Mouse (Mus musculus) heart, postnatal 36 days (tissue): ENCODE results near the gene Ncoa3. TPM values are rescaled to one million over a fixed set of nuclear protein-coding genes. Genes with fewer than 3 reads are reported as not detected.

ENCODE experiments used
- DNase-seq, 2 experiments: peaks; one replicate each; pipeline ENCODE4 v3.0.0; 2021 to 2022
- intact Hi-C: fragments of 180-260 bp; cut with DNase I; formaldehyde crosslinking; loops from one replicate; pipeline ENCODE4 v1.15.1; 2025
- total RNA-seq, 2 experiments: library from RNA; stranded (reverse); gene quantifications; 2 replicates each; pipeline ENCODE4 v1.2.3; 2021

Gene Ncoa3
- total RNA-seq, 2 experiments from 2014 or later = 23.0 to 27.1 TPM

- no peak for DNase-seq
- intact Hi-C loops = no loop called here
Measured at GRCm38 (mm10) chr2:166029232-166029631, 36.8 kb downstream of the Ncoa3 start.

DNA sequence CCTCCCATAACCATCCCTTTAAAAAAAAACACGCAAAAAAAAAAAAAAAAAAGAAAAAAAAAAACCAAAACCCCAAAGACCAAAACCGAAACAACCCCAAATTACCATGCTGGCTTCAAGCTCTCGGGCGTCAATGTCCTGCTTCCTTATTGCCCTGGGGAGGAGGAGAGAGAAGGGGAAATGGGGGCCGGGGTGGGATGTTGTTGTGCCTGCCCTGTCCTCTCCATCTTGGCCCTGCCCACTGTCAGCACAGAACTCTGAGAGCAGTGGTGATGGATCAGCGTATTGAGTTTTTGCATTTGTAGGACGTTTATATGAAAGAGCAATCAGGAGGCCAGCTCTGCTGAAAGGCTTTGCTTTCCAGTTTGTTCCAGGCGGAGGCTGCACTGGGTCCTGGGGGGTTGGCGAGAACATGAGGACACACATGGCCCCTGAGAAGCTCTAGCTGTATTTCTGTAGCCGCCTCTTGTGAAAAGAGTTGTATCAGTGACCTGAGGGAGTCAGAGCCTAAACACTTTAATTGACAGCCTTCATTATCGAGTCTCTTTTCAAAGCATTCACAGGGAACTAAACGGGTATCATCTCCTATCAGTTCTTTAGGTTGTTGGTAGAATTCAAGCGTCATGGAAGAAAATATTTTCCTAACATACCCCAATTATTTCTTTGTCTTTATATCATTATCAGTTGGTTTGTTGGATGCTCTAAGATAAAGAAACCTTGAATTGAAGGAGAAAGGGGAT, 38.0 kb downstream of the Ncoa3 start:
- intact Hi-C loops = loop anchor here (2.0 to 5.0 kb wide), 3 partner anchors 20 to 93 kb away; partner anchors contain the start of gene Ncoa3
- DNase-seq = peak in 1 of 2 experiments; percentile 47

DNA sequence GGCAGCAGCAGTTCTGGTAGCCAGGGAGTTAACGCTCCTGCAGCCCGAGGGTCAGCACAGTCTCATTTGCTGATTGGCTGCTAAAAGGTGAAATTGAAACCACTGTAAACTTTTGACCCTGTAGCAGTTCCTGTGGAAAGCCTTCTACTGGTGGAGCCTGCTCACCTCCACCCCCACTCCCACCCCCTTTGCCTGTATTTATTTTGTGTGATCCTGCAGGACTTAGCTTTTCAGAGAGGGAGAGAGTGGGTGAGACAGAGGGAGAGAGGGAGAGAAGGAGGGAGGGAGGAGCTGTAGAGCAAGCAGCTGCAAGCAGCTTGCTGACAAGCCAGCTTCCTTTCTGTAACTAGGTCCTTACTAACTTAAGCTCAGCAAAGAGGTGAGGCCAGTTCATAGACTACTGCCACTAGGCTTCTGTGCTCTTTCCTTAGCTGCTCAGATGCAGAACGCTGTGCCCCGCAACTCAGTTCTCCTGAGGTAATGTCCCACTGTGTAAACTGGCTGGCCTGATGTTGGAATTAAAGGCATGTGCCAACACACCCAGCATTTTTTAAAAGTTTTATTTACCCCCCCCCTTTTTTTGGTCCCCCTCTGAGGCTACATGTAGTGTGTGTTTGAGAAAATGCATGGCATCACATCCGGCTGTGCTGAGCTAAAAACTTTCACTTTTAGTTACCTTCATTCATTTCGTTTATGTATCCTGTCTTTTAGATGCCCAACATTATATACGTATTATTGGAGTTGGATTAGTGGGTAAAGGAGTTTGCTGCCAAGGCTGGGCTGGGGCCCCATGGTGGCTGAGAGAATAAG, 38.9 kb downstream of the Ncoa3 start:
- peak in 1 of 2 experiments; percentile 65 for DNase-seq
- intact Hi-C loops = loop anchor here (2.0 to 5.0 kb wide), 3 partner anchors 21 to 94 kb away; partner anchors contain the start of gene Ncoa3

DNA sequence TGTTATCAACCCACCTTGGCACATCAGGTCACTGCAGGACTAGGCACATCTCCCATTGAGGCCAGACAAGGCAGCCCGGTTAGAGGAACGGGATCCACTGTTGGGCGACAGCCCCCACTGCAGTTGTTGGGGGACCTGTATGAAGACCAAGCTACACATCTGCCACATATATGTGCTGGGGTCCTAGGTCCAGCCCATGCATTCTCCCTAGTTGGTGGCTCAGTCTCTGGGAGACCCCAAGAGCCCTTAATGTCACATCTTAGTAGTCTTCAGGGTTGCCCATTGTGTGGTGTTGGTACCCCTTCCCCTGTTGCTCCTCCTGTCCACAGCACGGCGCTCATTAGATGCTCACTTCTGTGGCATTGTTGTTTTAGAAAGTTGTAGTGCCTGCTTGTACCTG, 40.2 kb downstream of the Ncoa3 start:
- no peak for DNase-seq
- intact Hi-C loops = loop anchor here (5.0 kb wide), 1 partner anchor 95 kb away; no protein-coding TSS in a partner anchor

GRCm38 (mm10) chr2:166034967-166035490, 42.6 kb downstream of the Ncoa3 start:
- intact Hi-C loops = loop anchor here (5.0 kb wide), 1 partner anchor 98 kb away; no protein-coding TSS in a partner anchor
- DNase-seq = no peak

DNA sequence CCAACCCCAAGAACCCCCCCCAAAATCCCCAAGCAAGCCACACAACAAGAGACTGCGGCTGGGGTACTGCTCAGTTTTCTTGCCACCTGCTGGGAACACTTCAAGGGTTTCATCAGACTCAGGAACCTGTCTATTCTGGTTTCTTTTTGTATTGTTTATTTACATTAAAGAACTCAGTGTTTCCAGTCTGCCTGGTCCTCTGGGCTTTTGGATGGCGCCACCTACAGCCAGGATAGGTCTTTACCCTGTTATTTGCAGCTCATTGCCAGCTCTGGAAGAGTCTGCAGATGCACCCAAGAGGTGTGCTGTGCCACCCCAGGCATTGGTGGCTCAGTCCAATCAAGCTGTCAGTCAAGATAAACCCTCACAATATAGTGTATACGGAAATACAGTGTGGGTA, 43.3 kb downstream of the Ncoa3 start:
- intact Hi-C loops = no loop called here
- peak; percentile 70 for DNase-seq

- intact Hi-C loops = loop anchor here (10.0 kb wide), 1 partner anchor 515 kb away; no protein-coding TSS in a partner anchor
- DNase-seq = no peak
Measured at GRCm38 (mm10) chr2:166039681-166040080, 47.2 kb downstream of the Ncoa3 start.

DNA sequence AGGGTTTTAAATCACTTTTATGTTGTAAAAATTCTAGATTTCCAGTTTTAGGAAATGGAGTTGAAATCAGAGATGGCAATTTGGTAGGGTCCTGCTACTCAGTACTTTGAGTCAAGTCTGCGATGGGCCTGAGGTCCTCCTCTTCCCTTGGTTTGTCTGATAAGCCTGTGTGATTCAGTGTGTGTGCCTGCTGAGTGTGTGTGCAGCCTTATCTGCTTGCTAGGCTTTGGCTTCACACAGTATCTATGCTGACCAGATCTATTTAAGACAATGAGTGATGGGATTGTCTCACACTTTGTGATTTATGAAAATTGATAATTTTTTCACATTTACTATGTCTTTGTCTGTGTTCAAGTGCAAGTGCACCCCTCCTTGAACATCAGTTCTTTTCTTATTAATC, 50.1 kb downstream of the Ncoa3 start:
- no peak for DNase-seq
- intact Hi-C loops = loop anchor here (10.0 kb wide), 1 partner anchor 518 kb away; no protein-coding TSS in a partner anchor

DNA sequence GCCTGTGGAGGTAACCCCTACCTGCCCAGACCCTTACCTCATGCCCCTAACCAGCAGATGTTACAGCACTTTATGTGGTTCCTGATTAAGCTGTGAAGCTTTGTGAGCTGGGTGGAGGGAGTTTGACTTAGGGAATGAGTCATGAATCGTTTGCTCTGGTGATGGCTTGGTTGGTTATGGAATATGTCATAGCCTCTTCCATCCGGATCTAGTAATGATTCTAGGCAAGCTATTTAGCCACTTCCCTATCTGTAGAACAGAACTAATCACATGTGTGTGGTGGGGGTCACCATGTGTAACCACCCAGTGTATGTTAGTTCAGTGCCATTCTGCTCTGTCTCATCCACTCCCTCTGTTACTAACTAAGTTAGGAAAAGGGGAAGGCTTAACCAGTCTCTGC, 52.6 kb downstream of the Ncoa3 start:
- intact Hi-C loops = loop anchor here (2.0 to 10.0 kb wide), 2 partner anchors 224 to 520 kb away; no protein-coding TSS in a partner anchor
- no peak for DNase-seq

DNA sequence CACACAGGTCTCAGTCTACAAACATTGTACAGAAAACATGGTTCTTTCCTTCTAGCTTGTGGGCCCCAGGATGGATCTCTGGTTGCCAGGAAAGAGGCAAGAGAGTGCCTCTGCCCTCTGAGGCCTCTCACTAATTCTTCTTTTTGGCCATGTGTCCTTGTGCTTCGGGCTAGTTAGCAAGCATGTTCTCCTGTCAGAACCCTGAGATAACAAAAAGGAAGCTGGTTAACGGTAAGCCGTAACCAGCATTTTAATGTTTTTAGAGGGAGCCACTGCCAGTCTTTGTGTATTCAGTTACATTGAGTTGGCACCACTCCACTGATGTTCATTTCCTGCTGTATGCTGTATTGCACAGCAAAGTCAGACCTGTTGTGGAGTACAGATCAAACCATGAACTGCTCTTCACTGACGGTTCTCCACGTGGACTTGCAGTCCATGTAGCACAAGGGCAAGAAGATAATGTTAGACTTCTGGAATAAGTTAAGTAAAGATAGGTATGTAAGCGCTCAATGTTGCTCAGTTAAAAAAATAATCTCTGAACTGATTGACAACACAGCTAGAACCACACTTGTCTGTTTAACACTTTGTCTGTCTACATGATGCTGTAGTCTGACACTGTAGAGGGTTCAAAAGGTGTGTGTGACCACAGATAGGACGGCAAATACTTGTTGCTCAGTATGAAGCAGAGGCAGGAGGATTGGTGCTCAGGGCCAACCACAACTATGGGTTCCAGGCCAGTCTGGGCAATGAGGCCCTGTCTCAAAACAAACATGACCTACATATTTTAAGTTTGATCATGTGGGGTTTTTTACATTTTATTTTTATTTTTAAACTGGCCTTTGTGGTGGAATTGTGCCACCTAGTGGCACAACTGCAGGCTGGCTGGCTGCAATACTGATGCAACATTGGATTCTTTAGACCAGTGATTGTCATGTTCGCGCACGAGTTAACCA, 53.4 kb downstream of the Ncoa3 start:
- DNase-seq = peak; percentile 39 to 57
- intact Hi-C loops = loop anchor here (2.0 to 10.0 kb wide), 5 partner anchors 131 to 521 kb away; no protein-coding TSS in a partner anchor

- DNase-seq = no peak
- intact Hi-C loops = loop anchor here (2.0 to 10.0 kb wide), 4 partner anchors 133 to 523 kb away; no protein-coding TSS in a partner anchor
Measured at GRCm38 (mm10) chr2:166047931-166048330, 55.5 kb downstream of the Ncoa3 start.

DNA sequence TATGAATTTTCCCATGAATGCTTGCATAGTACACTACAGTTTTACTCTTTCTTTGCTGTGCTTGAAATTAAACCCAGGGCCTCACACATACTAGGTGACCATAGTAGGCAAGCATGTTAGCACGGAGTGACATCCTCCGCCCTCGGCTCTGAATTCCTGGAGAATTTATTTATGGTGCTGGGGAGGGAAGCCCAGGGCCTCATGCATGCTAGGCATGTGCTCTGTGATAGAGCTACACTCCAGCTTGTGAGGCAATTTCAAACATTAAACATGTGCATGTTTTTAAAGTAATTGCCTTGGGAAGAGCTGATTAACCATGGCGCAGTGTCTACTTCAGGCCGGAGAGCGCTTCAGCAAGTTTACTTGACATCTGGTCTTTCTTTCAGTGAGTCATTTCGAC, 56.4 kb downstream of the Ncoa3 start:
- intact Hi-C loops = loop anchor here (10.0 kb wide), 1 partner anchor 524 kb away; no protein-coding TSS in a partner anchor
- DNase-seq = no peak

GRCm38 (mm10) chr2:166051421-166051820, 59.0 kb downstream of the Ncoa3 start:
- intact Hi-C loops = no loop called here

DNA sequence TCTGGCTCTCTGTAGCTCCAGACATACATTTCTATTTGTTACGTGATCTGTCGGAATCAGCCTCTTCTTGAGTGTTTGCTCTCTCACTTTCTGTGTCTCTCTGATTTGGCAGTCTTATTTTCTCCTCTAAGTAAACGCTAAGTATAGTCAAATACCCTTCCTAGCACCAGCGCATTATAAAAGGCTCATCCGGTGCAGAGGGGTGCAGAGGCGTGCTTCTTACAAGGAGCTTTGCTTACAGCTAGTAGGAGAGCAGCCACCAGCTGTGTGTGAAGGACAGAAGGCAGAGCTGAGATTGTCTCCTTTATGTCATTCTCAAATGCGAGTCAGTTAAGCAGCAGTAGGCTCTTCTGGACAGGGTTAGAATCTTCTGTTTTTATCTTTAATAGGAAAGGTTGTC, 59.5 kb downstream of the Ncoa3 start:
- intact Hi-C loops = no loop called here
- DNase-seq = no peak

More at GRCm38 (mm10) chr2:166051421-166051820, 59.0 kb downstream of the Ncoa3 start:
- DNase-seq = no peak

DNA sequence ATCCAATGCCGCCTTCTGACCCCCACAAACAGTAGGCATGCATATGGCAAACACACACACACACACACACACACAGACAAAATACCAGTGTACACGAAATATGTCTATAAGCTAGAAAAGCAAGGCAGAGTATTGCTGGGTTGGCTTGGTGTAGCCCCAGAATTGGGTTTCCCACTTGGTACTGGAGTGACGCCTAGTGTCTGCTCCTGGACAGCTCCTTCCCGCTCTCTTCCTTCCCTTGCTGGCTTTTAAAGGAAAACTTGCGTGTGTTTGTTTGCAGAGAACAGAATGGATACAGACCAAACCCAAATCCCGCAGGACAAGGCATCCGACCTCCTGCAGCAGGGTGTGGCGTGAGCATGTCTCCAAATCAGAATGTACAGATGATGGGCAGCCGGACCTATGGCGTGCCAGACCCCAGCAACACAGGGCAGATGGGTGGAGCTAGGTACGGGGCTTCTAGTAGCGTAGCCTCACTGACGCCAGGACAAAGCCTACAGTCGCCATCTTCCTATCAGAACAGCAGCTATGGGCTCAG, 61.6 kb downstream of the Ncoa3 start:
- no peak for DNase-seq
- intact Hi-C loops = no loop called here

DNA sequence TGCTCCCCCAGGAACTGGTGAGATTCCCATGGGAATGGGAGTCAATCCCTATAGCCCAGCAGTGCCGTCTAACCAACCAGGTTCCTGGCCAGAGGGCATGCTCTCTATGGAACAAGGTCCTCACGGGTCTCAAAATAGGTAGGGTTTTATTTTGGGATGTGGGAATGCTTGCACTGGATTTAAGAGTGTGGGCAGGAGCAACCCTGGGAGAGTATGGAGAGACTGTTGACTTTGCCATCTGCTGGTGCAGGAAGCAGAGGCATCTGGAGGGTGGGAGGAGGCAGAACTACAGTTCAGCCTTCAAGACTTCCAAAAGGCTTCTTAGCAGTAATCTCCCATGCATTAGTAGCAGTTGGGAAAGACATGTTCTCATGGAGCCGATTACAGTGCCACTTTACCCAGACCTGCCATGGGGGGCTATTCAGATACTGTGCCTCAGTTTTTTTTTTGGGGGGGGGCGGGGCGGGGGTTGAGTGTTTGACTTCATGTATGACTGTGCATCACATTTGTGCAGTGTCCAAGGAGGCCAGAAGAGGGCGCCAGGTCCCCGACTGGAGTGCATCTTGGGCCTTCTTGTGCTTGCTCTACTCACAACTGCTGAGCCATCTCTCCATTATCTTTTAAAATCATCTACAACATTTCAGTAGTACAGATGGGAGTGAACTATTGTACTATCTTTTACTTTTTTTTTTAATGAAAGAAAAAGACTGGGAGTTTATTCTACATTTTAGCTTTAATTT, 67.4 kb downstream of the Ncoa3 start:
- intact Hi-C loops = no loop called here
- DNase-seq = peak; percentile 41 to 63

DNA sequence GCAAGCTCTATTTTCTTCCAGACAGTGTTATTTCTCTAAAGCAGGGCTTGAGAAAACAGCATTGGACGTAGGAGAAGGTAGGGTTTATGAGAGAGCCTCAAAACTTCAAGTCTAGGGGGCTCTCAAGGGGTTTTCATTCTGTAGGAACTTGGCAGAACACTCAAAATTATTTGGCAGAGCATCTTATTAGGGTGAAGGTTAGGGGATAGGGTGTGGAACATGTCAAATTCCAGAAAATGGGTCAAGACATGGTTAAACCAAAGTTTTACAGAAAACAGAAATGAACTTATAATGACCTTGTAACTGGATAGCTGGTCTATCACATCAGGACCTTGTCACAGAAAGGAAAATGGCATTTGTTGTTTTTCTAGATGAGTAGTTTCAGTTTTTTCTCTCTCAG, 69.6 kb downstream of the Ncoa3 start:
- no peak for DNase-seq
- intact Hi-C loops = no loop called here

GRCm38 (mm10) chr2:166062431-166062830, 70.0 kb downstream of the Ncoa3 start:
- no peak for DNase-seq
- intact Hi-C loops = no loop called here

- DNase-seq = no peak
- intact Hi-C loops = no loop called here
Measured at GRCm38 (mm10) chr2:166066434-166066833, 74.0 kb downstream of the Ncoa3 start.
